Mouse (Mus musculus) limb, embryonic 11.5 days (tissue): ENCODE results near the gene Ankrd37. TPM values are rescaled to one million over a fixed set of nuclear protein-coding genes. Genes with fewer than 3 reads are reported as not detected.

Experiments
- polyA plus RNA-seq: library from polyadenylated mRNA; unstranded; fragments of >200 nt; fragmentation: Nextera tagmentation; extraction: Ambion mirVana; gene quantifications from 2 replicates; pipeline ENCODE4 v1.2.1, GENCODE M21; 2014

The Ankrd37 gene
- polyA plus RNA-seq, 1 experiment from 2014 or later: 15.0 TPM

Other genes with a start within 250 kb of the Ankrd37 start
- gene Pdlim3, start 120.2 kb downstream of the Ankrd37 start, polyA plus RNA-seq: 9.9 and 10.3 TPM in 2 replicates
- gene Ccdc110, start 71.1 kb downstream of the Ankrd37 start, polyA plus RNA-seq: 0.11 TPM in 1 of 2 replicates, not detected in the other
- gene 1700029J07Rik, start 30.5 kb downstream of the Ankrd37 start, polyA plus RNA-seq: 2.4 and 3.1 TPM in 2 replicates
- 59.6 and 59.7 TPM in 2 replicates for gene Ufsp2, start 30.2 kb downstream of the Ankrd37 start, polyA plus RNA-seq
- gene Lrp2bp, start 6.4 kb downstream of the Ankrd37 start, polyA plus RNA-seq: 0.36 and 0.45 TPM in 2 replicates
- 24.5 and 25.8 TPM in 2 replicates for gene Cfap97, start 146.1 kb upstream of the Ankrd37 start, polyA plus RNA-seq
- gene Snx25, start 146.5 kb upstream of the Ankrd37 start, polyA plus RNA-seq: 5.4 and 6.5 TPM in 2 replicates
- 461 and 472 TPM in 2 replicates for gene Slc25a4, start 205.6 kb upstream of the Ankrd37 start, polyA plus RNA-seq